Mouse (Mus musculus) leukemia stem cell, adult 10-12 weeks (primary cell): Measurements from ENCODE around the gene Cct5. TPM values are rescaled to one million over a fixed set of nuclear protein-coding genes. Genes with fewer than 3 reads are reported as not detected.

ENCODE experiments used
- polyA plus RNA-seq: library from polyadenylated mRNA; stranded (reverse); fragments of >175 nt; gene quantifications from 2 replicates; pipeline ENCODE4 v1.2.3, GENCODE M21; 2012; ENCODE audit warnings: low replicate concordance

Gene Cct5
- 16.6 and 61.7 TPM in 2 replicates for polyA plus RNA-seq

DNA sequence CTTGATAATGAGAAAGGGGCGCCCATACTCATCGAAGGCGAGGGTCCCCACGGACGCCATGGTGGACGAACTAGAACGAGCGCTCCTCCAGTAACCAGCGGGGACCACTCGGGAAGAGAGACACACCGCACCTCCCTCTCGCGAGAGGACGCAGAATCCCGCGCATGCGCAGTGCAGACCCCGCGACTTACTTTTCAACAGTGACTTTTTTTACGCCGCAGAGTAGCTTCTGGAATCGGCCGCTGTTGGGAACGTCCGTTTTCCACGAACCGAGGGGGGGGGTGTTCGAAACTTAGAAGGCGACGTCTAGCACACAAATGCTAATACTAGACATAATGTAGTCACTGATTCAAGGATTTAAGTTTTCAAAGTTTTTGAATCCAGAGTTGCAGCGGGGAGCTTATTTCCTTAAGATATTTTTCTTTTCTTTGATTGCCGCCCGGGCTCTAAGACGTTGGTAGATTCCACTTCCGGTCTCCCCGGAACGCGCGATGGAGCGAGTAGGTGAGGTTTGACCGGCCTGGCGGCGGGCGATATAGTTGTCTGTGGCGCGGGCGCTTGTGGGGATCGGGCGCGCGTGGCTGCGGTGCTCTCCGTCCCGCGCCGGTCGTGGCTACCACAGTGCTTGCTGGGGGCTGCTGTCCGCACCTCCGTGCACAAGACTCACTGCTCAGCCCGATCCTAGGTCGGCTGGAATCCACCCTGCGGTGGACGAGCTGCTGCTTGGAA is at the start of gene Cct5, which contains the start of gene Fam173b:
Cct5 (minus strand) TSS at position 159 of the 729 bp plus-strand sequence.
Fam173b (plus strand) TSS at position 207 of the 729 bp plus-strand sequence.

DNA sequence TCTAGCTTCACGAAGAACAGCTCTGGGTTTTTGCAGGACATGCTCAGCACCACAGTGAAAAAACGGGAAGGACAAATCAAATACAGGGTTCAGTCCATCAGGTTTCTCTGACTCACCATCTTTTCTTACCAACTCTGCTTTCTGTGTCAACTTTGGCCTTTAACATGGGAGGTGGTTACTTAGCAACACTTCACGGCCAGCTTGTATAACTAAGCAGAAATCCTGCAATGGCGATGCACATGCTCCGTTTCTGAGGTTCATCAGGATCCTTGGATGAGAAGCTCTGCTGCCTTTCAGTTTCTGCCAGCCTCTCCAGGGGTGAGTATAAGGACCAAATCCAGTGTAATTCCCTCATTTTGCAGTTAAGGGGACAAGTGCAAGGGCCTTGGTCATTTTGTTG is 36.4 kb downstream of the Cct5 start, which contains the start of gene Cmbl:
Cmbl (plus strand) TSS at position 206 of the 400 bp plus-strand sequence.

Other genes with a start within 250 kb of the Cct5 start
- 0.75 and 2.6 TPM in 2 replicates for gene Ankrd33b, start 234.1 kb downstream of the Cct5 start, polyA plus RNA-seq
- gene Ropn1l, start 148.1 kb downstream of the Cct5 start, polyA plus RNA-seq = 1.3 TPM in 2 replicates
- gene March6, start 70.8 kb downstream of the Cct5 start, polyA plus RNA-seq = 94.6 and 132 TPM in 2 replicates
- gene Cmbl, start 36.4 kb downstream of the Cct5 start, polyA plus RNA-seq = 0.50 TPM in 1 of 2 replicates, not detected in the other
- gene Fam173b, start within 50 bp of the Cct5 start, polyA plus RNA-seq = 1.3 and 1.6 TPM in 2 replicates